Mouse (Mus musculus): ENCODE measurements around the gene Gnai2. TPM values are rescaled to one million over a fixed set of nuclear protein-coding genes. Genes with fewer than 3 reads are reported as not detected.
"Not testable (repeated sequence)": the region's sequence is repeated elsewhere in the genome, so short reads cannot be mapped to it uniquely, and the experiment has no call there.

Gnai2 gene
- total RNA-seq, 2 experiments from 2014 or later = 59.3 to 75.5 TPM

DNA sequence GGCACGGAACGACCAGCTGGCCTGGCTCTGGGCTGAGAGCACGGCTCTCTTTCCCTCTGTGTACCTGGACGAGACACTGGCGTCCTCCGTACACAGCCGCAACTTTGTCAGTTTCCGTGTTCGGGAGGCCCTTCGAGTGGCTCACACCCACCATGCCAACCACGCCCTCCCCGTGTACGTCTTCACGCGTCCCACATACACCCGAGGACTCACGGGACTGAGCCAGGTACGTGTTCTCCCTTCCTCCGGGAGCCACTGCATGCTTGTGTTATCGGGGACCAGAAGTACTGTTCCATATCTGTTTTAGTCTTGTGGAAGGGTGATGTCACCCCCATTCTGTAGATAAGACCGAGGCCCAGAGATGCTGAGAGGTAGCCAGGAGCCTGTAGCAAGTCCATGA lies 64.3 kb downstream of the Gnai2 start:
- DNase-seq (ENCODE audit: low spot score) = no peak

GRCm38 (mm10) chr9:107570016-107570415 lies 65.2 kb downstream of the Gnai2 start:
- no peak for DNase-seq (ENCODE audit: low spot score)

GRCm38 (mm10) chr9:107569270-107569669 lies 65.9 kb downstream of the Gnai2 start:
- DNase-seq (ENCODE audit: low spot score) = no peak

GRCm38 (mm10) chr9:107568331-107569261 lies 66.6 kb downstream of the Gnai2 start:
- peak; percentile 87 for DNase-seq (ENCODE audit: low spot score)

DNA sequence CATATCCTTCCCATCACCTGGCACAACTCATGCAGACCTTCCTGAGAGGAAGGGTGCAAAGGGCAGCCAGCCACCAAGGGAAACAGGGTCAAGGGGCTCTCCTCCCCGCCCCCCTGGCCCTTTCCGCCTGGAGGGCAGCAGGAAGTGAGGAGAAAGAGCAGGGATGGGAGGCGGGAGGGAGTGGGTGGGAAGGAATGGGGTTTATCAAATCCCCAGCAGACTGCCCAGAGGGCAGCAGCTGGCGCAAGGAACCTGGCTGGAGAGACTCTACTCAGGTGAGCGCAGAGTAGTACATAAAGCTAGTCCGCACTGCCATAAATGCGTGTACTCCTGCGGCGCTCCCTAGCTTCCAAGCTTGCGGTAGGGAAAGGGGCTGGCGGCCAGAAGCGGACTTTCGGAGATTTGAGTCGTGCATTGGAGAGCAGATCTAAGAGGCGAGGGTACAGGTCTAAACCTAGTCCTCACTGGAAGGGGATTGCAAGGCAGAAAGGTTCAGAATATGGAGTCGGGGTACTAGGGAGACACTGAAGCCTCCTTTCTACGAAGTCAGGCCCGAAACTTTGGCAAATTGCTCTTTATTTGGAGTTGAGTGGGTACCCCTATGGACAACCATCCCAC lies 67.4 kb downstream of the Gnai2 start, which contains the start of gene Hyal2:
Hyal2 (plus strand) TSS at position 244 of the 618 bp plus-strand sequence.
- DNase-seq (ENCODE audit: low spot score) = no peak

DNA sequence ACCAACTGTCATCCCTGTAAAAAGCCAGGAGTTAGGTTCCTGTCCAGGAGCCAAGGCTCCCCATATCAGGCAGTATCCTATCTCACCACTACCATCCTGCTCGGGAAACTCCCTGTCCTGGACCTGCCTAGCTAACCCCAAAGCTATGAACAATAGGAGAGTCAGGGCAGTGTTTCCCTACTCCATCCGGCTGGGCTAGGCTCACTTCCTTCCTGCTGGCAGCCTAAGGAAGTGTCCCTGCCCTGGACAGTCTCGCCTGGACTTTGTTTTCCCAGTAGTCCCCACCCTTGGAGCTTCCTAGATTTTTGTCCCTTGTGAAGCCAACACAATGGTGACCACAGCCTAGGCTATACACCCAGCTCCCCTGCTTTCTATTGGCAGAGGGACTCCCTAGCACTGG lies 68.3 kb downstream of the Gnai2 start:
- peak; percentile 37 for DNase-seq (ENCODE audit: low spot score)

GRCm38 (mm10) chr9:107566041-107566709 lies 69.0 kb downstream of the Gnai2 start:
- DNase-seq (ENCODE audit: low spot score) = peak; percentile 86

GRCm38 (mm10) chr9:107565556-107565955 lies 69.6 kb downstream of the Gnai2 start:
- not testable (repeated sequence) for DNase-seq (ENCODE audit: low spot score)

Other genes starting within 250 kb of the Gnai2 start
- gene Cacna2d2, start 235.8 kb downstream of the Gnai2 start, total RNA-seq (2021) = under 1 TPM; 0.52 to 0.94 TPM
- 10 to 100 TPM; 16.3 to 17.1 TPM for gene Tmem115, start 101.4 kb downstream of the Gnai2 start, total RNA-seq (2021)
- 1 to 10 TPM; 3.0 to 4.1 TPM for gene Cyb561d2, start 93.2 kb downstream of the Gnai2 start, total RNA-seq (2021)
- 10 to 100 TPM; 10.7 to 13.7 TPM for gene Nprl2, start 93.1 kb downstream of the Gnai2 start, total RNA-seq (2021)
- gene Zmynd10, start 88.1 kb downstream of the Gnai2 start, total RNA-seq (2021) = under 1 TPM; 0.40 to 0.68 TPM
- gene Rassf1, start 83.8 kb downstream of the Gnai2 start, total RNA-seq (2021) = 10 to 100 TPM; 11.9 to 13.6 TPM
- 10 to 100 TPM; 38.7 to 40.9 TPM for gene Tusc2, start 72.1 kb downstream of the Gnai2 start, total RNA-seq (2021)
- gene Hyal2, start 67.4 kb downstream of the Gnai2 start, total RNA-seq (2021) = 10 to 100 TPM; 14.0 to 25.3 TPM
- gene Hyal1, start 58.4 kb downstream of the Gnai2 start, total RNA-seq (2021) = 1 to 10 TPM; 1.4 to 1.5 TPM
- gene Naa80, start 56.5 kb downstream of the Gnai2 start, total RNA-seq (2021) = 10 to 100 TPM; 14.0 to 15.3 TPM
- gene Hyal3, start 54.5 kb downstream of the Gnai2 start, total RNA-seq (2021) = under 1 TPM; 0.19 to 0.23 TPM
- gene Ifrd2, start 47.7 kb downstream of the Gnai2 start, total RNA-seq (2021) = 10 to 100 TPM; 44.6 to 49.7 TPM
- 10 to 100 TPM; 11.0 to 11.4 TPM for gene Sema3b, start 26.1 kb downstream of the Gnai2 start, total RNA-seq (2021)
- 10 to 100 TPM; 57.7 to 62.0 TPM for gene Slc38a3, start 34.2 kb upstream of the Gnai2 start, total RNA-seq (2021)
- gene Gnat1, start 44.3 kb upstream of the Gnai2 start, total RNA-seq (2021) = not detected
- gene Sema3f, start 75.1 kb upstream of the Gnai2 start, total RNA-seq (2021) = 1 to 10 TPM; 6.2 to 6.8 TPM
- 10 to 100 TPM; 34.3 to 40.5 TPM for gene Rbm5, start 135.6 kb upstream of the Gnai2 start, total RNA-seq (2021)
- 10 to 100 TPM; 16.6 to 18.3 TPM for gene Rbm6, start 237.9 kb upstream of the Gnai2 start, total RNA-seq (2021)

Data from gastrocnemius, adult 18-20 months (tissue).